Mouse (Mus musculus) brain, embryonic 14.5 days (tissue): ENCODE results near the gene Adamtsl2. TPM values are rescaled to one million over a fixed set of nuclear protein-coding genes. Genes with fewer than 3 reads are reported as not detected.
A peak's percentile ranks its signal among the peaks of the same experiment; 100 is the strongest.

Experiments used
- DNase-seq: peaks from one replicate; pipeline ENCODE4 v3.0.0-alpha.2; 2011; ENCODE audit warnings: low read depth
- CTCF ChIP-seq: fragments of 200-500 bp; IDR thresholded peaks from 2 replicates; pipeline ENCODE4 v1.5.1; 2012; ENCODE audit warnings: inconsistent platforms, mild to moderate bottlenecking, moderate library complexity, borderline replicate concordance; ENCODE audit not compliant: insufficient read depth, insufficient read length; ENCODE audit errors: extremely low read depth
- POLR2A ChIP-seq: fragments of 200-500 bp; IDR thresholded peaks from 2 replicates; pipeline ENCODE4 v1.6.1; 2012; ENCODE audit warnings: mild to moderate bottlenecking, inconsistent platforms, borderline replicate concordance; ENCODE audit not compliant: poor library complexity, insufficient read depth, insufficient read length, severe bottlenecking; ENCODE audit errors: extremely low read depth
- polyA plus RNA-seq: library from polyadenylated mRNA; depleted of rRNA; stranded (reverse); fragments of >200 nt; gene quantifications from 2 replicates; pipeline ENCODE4 v1.2.3, GENCODE M21; 2012; rRNA removed

Adamtsl2 gene
- 12.1 and 14.3 TPM in 2 replicates for polyA plus RNA-seq

GRCm38 (mm10) chr2:27079152-27079584 is at the start of gene Adamtsl2:
Gene Adamtsl2, plus strand, starts transcription at chr2:27079379.
- DNase-seq = peak; percentile 88
- no peak for TF ChIP-seq CTCF
- no peak for TF ChIP-seq POLR2A

GRCm38 (mm10) chr2:27032361-27032760 is 46.8 kb upstream of the Adamtsl2 start:
- TF ChIP-seq CTCF (no peak), POLR2A (no peak)
- no peak for DNase-seq

GRCm38 (mm10) chr2:27036003-27036402 is 43.2 kb upstream of the Adamtsl2 start:
- DNase-seq = no peak
- TF ChIP-seq POLR2A = no peak
- no peak for TF ChIP-seq CTCF

GRCm38 (mm10) chr2:27037008-27037407 is 42.2 kb upstream of the Adamtsl2 start:
- no peak for DNase-seq
- no peak for TF ChIP-seq POLR2A
- TF ChIP-seq CTCF = no peak

- TF ChIP-seq POLR2A = no peak
- TF ChIP-seq CTCF = peak; percentile 89
These were observed 40.6 kb upstream of the Adamtsl2 start for GRCm38 (mm10) chr2:27038596-27038995.

GRCm38 (mm10) chr2:27039286-27039685 is 39.9 kb upstream of the Adamtsl2 start:
- no peak for DNase-seq

More at GRCm38 (mm10) chr2:27038596-27038995, 40.6 kb upstream of the Adamtsl2 start:
- peak; percentile 78 for DNase-seq

GRCm38 (mm10) chr2:27042131-27042844 is 36.9 kb upstream of the Adamtsl2 start:
- TF ChIP-seq POLR2A (no peak), CTCF (no peak)

More at GRCm38 (mm10) chr2:27039286-27039685, 39.9 kb upstream of the Adamtsl2 start:
- TF ChIP-seq POLR2A = no peak
- peak; percentile 22; the same call in 1 of the 2 replicates for TF ChIP-seq CTCF

GRCm38 (mm10) chr2:27043461-27043860 is 35.7 kb upstream of the Adamtsl2 start:
- peak; percentile 92 for TF ChIP-seq CTCF
- no peak for TF ChIP-seq POLR2A

More at GRCm38 (mm10) chr2:27042131-27042844, 36.9 kb upstream of the Adamtsl2 start:
- DNase-seq = no peak

GRCm38 (mm10) chr2:27044166-27044565 is 35.0 kb upstream of the Adamtsl2 start:
- no peak for DNase-seq
- no peak for TF ChIP-seq POLR2A
- no peak for TF ChIP-seq CTCF

More at GRCm38 (mm10) chr2:27043461-27043860, 35.7 kb upstream of the Adamtsl2 start:
- DNase-seq = peak; percentile 89

- TF ChIP-seq POLR2A (no peak), CTCF (no peak)
- no peak for DNase-seq
These were observed 34.5 kb upstream of the Adamtsl2 start for GRCm38 (mm10) chr2:27044641-27045040.

GRCm38 (mm10) chr2:27045979-27046770 is 33.0 kb upstream of the Adamtsl2 start:
- TF ChIP-seq CTCF (no peak), POLR2A (no peak)
- no peak for DNase-seq
